Mouse (Mus musculus): ENCODE measurements around the gene Id2.

Id2 gene

GRCm38 (mm10) chr12:25109971-25110681 is 13.2 kb upstream of the Id2 start:
- DNase-seq (ENCODE audit: extremely low read depth, low read depth, low spot score), result no peak

GRCm38 (mm10) chr12:25108865-25109264 is 11.9 kb upstream of the Id2 start:
- DNase-seq (ENCODE audit: extremely low read depth, low read depth, low spot score), result no peak

- no peak for DNase-seq (ENCODE audit: extremely low read depth, low read depth, low spot score)
Observed at GRCm38 (mm10) chr12:25104541-25104940, 7.6 kb upstream of the Id2 start.

GRCm38 (mm10) chr12:25103911-25104310 is 7.0 kb upstream of the Id2 start:
- DNase-seq (ENCODE audit: extremely low read depth, low read depth, low spot score), result no peak

GRCm38 (mm10) chr12:25101389-25101788 is 4.4 kb upstream of the Id2 start:
- no peak for DNase-seq (ENCODE audit: extremely low read depth, low read depth, low spot score)

GRCm38 (mm10) chr12:25100411-25101217 is 3.7 kb upstream of the Id2 start:
- DNase-seq (ENCODE audit: extremely low read depth, low read depth, low spot score), result no peak

GRCm38 (mm10) chr12:25099563-25100408 is 2.8 kb upstream of the Id2 start:
- DNase-seq (ENCODE audit: extremely low read depth, low read depth, low spot score), result no peak

GRCm38 (mm10) chr12:25099313-25099562 is 2.3 kb upstream of the Id2 start:
- no peak for DNase-seq (ENCODE audit: extremely low read depth, low read depth, low spot score)

GRCm38 (mm10) chr12:25098561-25099312 is 1.8 kb upstream of the Id2 start:
- no peak for DNase-seq (ENCODE audit: extremely low read depth, low read depth, low spot score)

GRCm38 (mm10) chr12:25098161-25098550 is 1.2 kb upstream of the Id2 start:
- no peak for DNase-seq (ENCODE audit: extremely low read depth, low read depth, low spot score)

GRCm38 (mm10) chr12:25097210-25098160 is 545 bp upstream of the Id2 start:
- no peak for DNase-seq (ENCODE audit: extremely low read depth, low read depth, low spot score)

- no peak for DNase-seq (ENCODE audit: extremely low read depth, low read depth, low spot score)
Observed at GRCm38 (mm10) chr12:25096640-25097051, 294 bp downstream of the Id2 start.

GRCm38 (mm10) chr12:25095974-25096639 is 833 bp downstream of the Id2 start:
- DNase-seq (ENCODE audit: extremely low read depth, low read depth, low spot score), result no peak

- no peak for DNase-seq (ENCODE audit: extremely low read depth, low read depth, low spot score)
Observed at GRCm38 (mm10) chr12:25095538-25095937, 1.4 kb downstream of the Id2 start.

GRCm38 (mm10) chr12:25094621-25095521 is 2.1 kb downstream of the Id2 start:
- DNase-seq (ENCODE audit: extremely low read depth, low read depth, low spot score), result no peak

GRCm38 (mm10) chr12:25093241-25093774 is 3.6 kb downstream of the Id2 start:
- no peak for DNase-seq (ENCODE audit: extremely low read depth, low read depth, low spot score)

GRCm38 (mm10) chr12:25092751-25093211 is 4.2 kb downstream of the Id2 start:
- no peak for DNase-seq (ENCODE audit: extremely low read depth, low read depth, low spot score)

All from fat pad, adult 2 months (tissue).